30 mouse cellular contexts compared by ENCODE assay signal in genomic region chr6:125410551-125410950, GRCm38 (mm10). TPM values are rescaled to one million over a fixed set of nuclear protein-coding genes. Genes with fewer than 3 reads are reported as not detected.
DNase-seq lines count a peak whose midpoint lies in the region; ATAC-seq and TF ChIP-seq lines count a peak whose summit lies in the region.
"Had no signal": no experiment of that assay in that cellular context is flagged by ENCODE, and none has a peak within 500 bp of the region (broad histone marks: within the 10 kb centered on the region; RNA-seq: fewer than 3 reads in every experiment).

No protein-coding gene starts in this region.

- H3K36me3 ChIP-seq in midbrain, embryonic 11.5 days (ENCODE audit: control insufficient read depth, insufficient read depth, low read length) = no peaks in the 10 kb centered on the region
- H3K36me3 ChIP-seq in midbrain, embryonic 10.5 days = no peaks in the 10 kb centered on the region
- H3K36me3 ChIP-seq in ES-E14 (ENCODE audit: control insufficient read depth, insufficient read depth, low read length, poor library complexity, severe bottlenecking) (no peaks in the 10 kb centered on the region), myocyte (ENCODE audit: control insufficient read depth, insufficient read depth) (no peaks in the 10 kb centered on the region)
- H3K36me3 ChIP-seq in hindbrain, embryonic 12.5 days = no peaks in the 10 kb centered on the region
- H3K36me3 ChIP-seq: heart, embryonic 13.5 days; hindbrain, embryonic 10.5 days; liver, embryonic 13.5 days; midbrain, embryonic 12.5 days; neural tube, embryonic 13.5 days; stomach, embryonic 15.5 days had no signal

- no peak overlapping the region for H3K4me2 ChIP-seq in midbrain, embryonic 11.5 days
- H3K4me2 ChIP-seq in myocyte (ENCODE audit: low read depth) = peak overlapping the region; percentile 28
- H3K4me2 ChIP-seq in hindbrain, embryonic 12.5 days (replicated peaks) = no peak overlapping the region
- H3K4me2 ChIP-seq: forebrain, embryonic 13.5 days; heart, embryonic 13.5 days; liver, embryonic 13.5 days; midbrain, embryonic 12.5 days; neural tube, embryonic 13.5 days; stomach, embryonic 15.5 days had no signal

- H3K27ac ChIP-seq in midbrain, embryonic 11.5 days (ENCODE audit: low read depth, low read length) = no peak overlapping the region
- H3K27ac ChIP-seq in midbrain, embryonic 10.5 days (replicated peaks) = no peak overlapping the region
- peak overlapping the region; percentile 87 for H3K27ac ChIP-seq in ES-E14 (ENCODE audit: insufficient read depth, low read depth, low read length, poor library complexity, severe bottlenecking)
- no peak overlapping the region for H3K27ac ChIP-seq in hindbrain, embryonic 12.5 days
- H3K27ac ChIP-seq: forebrain, embryonic 13.5 days; heart, embryonic 13.5 days; hindbrain, embryonic 10.5 days; hindbrain, postnatal 0 days; liver, embryonic 13.5 days; macrophage; midbrain, embryonic 12.5 days; neural tube, embryonic 13.5 days; stomach, embryonic 15.5 days had no signal

- H3K9me3 ChIP-seq in midbrain, embryonic 11.5 days (ENCODE audit: control insufficient read depth, low read length) = no peaks in the 10 kb centered on the region
- no peaks in the 10 kb centered on the region for H3K9me3 ChIP-seq in midbrain, embryonic 10.5 days (replicated peaks)
- no peaks in the 10 kb centered on the region for H3K9me3 ChIP-seq in ES-E14 (ENCODE audit: control insufficient read depth, insufficient read depth, low read depth, low read length)
- H3K9me3 ChIP-seq in hindbrain, embryonic 12.5 days (replicated peaks) = 0 out of 2 replicates have a peak, but pooled peaks cover 3% of the 10 kb centered on the region
- H3K9me3 ChIP-seq: heart, embryonic 13.5 days; hindbrain, embryonic 10.5 days; liver, embryonic 13.5 days; midbrain, embryonic 12.5 days; neural tube, embryonic 13.5 days; stomach, embryonic 15.5 days had no signal

- intact Hi-C loops in heart, postnatal 14 days (cut with DNase I) = no loop called here

- in situ Hi-C loops in ES-E14 (cut with MboI; ENCODE audit: low sequenced_read_pairs in 2 of 2, unreplicated experiment in 2 of 2) = no loop called here

- H3K4me3 ChIP-seq in midbrain, embryonic 11.5 days (ENCODE audit: low read depth, low read length) = no peak overlapping the region
- H3K4me3 ChIP-seq in midbrain, embryonic 10.5 days = no peak overlapping the region
- peak overlapping the region; percentile 32 to 51 for H3K4me3 ChIP-seq in ES-E14 (ENCODE audit: insufficient read depth in 1 of 2, low read depth in 1 of 2, low read length in 2 of 2, poor library complexity in 1 of 2, severe bottlenecking in 1 of 2)
- H3K4me3 ChIP-seq in myocyte = no peak overlapping the region
- H3K4me3 ChIP-seq in hindbrain, embryonic 12.5 days = no peak overlapping the region
- H3K4me3 ChIP-seq: forebrain, embryonic 13.5 days; heart, embryonic 13.5 days; hindbrain, embryonic 10.5 days; liver, embryonic 13.5 days; midbrain, embryonic 12.5 days; neural tube, embryonic 13.5 days; stomach, embryonic 15.5 days had no signal

- 76% methylated on average over 11 of the region's 11 CpGs for WGBS in midbrain, embryonic 11.5 days
- 75% methylated on average over 11 of the region's 11 CpGs for WGBS in midbrain, embryonic 10.5 days
- 70% methylated on average over 11 of the region's 11 CpGs for WGBS in hindbrain, embryonic 12.5 days

- H3K4me1 ChIP-seq in midbrain, embryonic 11.5 days (ENCODE audit: control insufficient read depth, insufficient read depth, low read length) = no peaks in the 10 kb centered on the region
- H3K4me1 ChIP-seq in midbrain, embryonic 10.5 days = no peaks in the 10 kb centered on the region
- peaks cover 0 to 9% of the 10 kb centered on the region in 2 experiments; a peak in 2 of 4 replicates for H3K4me1 ChIP-seq in ES-E14 (ENCODE audit: control insufficient read depth in 2 of 2, insufficient read depth in 2 of 2, low read length in 2 of 2, poor library complexity in 1 of 2)
- no peaks in the 10 kb centered on the region; the same call in 1 of the 2 replicates for H3K4me1 ChIP-seq in hindbrain, embryonic 12.5 days
- H3K4me1 ChIP-seq: forebrain, embryonic 13.5 days; heart, embryonic 13.5 days; hindbrain, embryonic 10.5 days; midbrain, embryonic 12.5 days; neural tube, embryonic 13.5 days; stomach, embryonic 15.5 days had no signal

- no peak overlapping the region for H3K9ac ChIP-seq in midbrain, embryonic 11.5 days (ENCODE audit: low read length)
- peak overlapping the region; percentile 61 for H3K9ac ChIP-seq in ES-E14 (ENCODE audit: insufficient read depth, low read depth, low read length, poor library complexity, severe bottlenecking)
- H3K9ac ChIP-seq in hindbrain, embryonic 12.5 days = no peak overlapping the region
- H3K9ac ChIP-seq: forebrain, embryonic 13.5 days; heart, embryonic 13.5 days; liver, embryonic 13.5 days; midbrain, embryonic 12.5 days; neural tube, embryonic 13.5 days; stomach, embryonic 15.5 days had no signal

- peak; percentile 89 for DNase-seq in heart, adult 11 months
- no peak for DNase-seq in heart, postnatal 14 days
- DNase-seq in midbrain, embryonic 11.5 days (ENCODE audit: low spot score, missing footprints) = peak; percentile 83
- DNase-seq in midbrain, embryonic 10.5 days (ENCODE audit: low spot score) = no peak
- no peak for DNase-seq in ES-E14 (ENCODE audit: low read depth, low spot score)
- DNase-seq: adrenal gland, adult 8-10 months; cerebellum, adult 8-10 months; cerebellum, postnatal 25 days; heart, postnatal 10 days; kidney, adult 18-20 months; kidney, postnatal 4 days; left cerebral cortex, postnatal 4 days; liver, embryonic 13.5 days; lung, adult 2 months; right cerebral cortex, postnatal 14 days; thymus, adult 18-20 months; thymus, postnatal 25 days had no signal

- H3K27me3 ChIP-seq in midbrain, embryonic 11.5 days (ENCODE audit: control insufficient read depth, insufficient read depth, low read length) = no peaks in the 10 kb centered on the region
- no peaks in the 10 kb centered on the region for H3K27me3 ChIP-seq in midbrain, embryonic 10.5 days (ENCODE audit: low read depth, poor library complexity, severe bottlenecking)
- no peaks in the 10 kb centered on the region for H3K27me3 ChIP-seq in myocyte (ENCODE audit: control insufficient read depth, insufficient read depth, insufficient read length)
- no peaks in the 10 kb centered on the region for H3K27me3 ChIP-seq in hindbrain, embryonic 12.5 days
- H3K27me3 ChIP-seq: forebrain, embryonic 13.5 days; heart, embryonic 13.5 days; liver, embryonic 13.5 days; midbrain, embryonic 12.5 days; neural tube, embryonic 13.5 days; stomach, embryonic 15.5 days had no signal

- H3K79me2 ChIP-seq in myocyte (ENCODE audit: control insufficient read depth, insufficient read depth) = no peaks in the 10 kb centered on the region

- no peak for ATAC-seq in midbrain, embryonic 11.5 days (ENCODE audit: low FRiP score)
- ATAC-seq in hindbrain, embryonic 12.5 days (ENCODE audit: low FRiP score) = no peak
- ATAC-seq: activated CD4-positive, CD25-positive, alpha-beta regulatory T cell, adult 4 months; CD4-positive, CD25-positive, alpha-beta regulatory T cell, adult 4 months; forebrain, embryonic 13.5 days; hindbrain, postnatal 0 days had no signal

- no peak overlapping the region for H3ac ChIP-seq in myocyte (ENCODE audit: control insufficient read depth, insufficient read length)

- no peak for TF ChIP-seq POLR2A in myocyte (IDR thresholded peaks at IDR 0.05; ENCODE audit: insufficient read length, low read depth)

TF ChIP-seq in ES-E14, 5 proteins besides CTCF, POLR2A, EP300 and RAD21:
- no peak for TF ChIP-seq ZC3H11A (IDR thresholded peaks at IDR 0.05; ENCODE audit: borderline replicate concordance, low read depth, low read length)
- peak; percentile 93 for TF ChIP-seq MAFK (IDR thresholded peaks at IDR 0.05; ENCODE audit: insufficient read depth, low read depth, low read length)
- no peak for TF ChIP-seq CHD2 (IDR thresholded peaks at IDR 0.05; ENCODE audit: low read depth, low read length)
- no peak for TF ChIP-seq HCFC1 (IDR thresholded peaks at IDR 0.05; ENCODE audit: borderline replicate concordance, insufficient read depth, low read length)
- TF ChIP-seq ZNF384 (IDR thresholded peaks at IDR 0.05; ENCODE audit: low read depth, low read length) = no peak
TF ChIP-seq in ES-E14: peak in this region for 1.

TF ChIP-seq in myocyte, 11 proteins besides CTCF, POLR2A, EP300 and RAD21:
- TF ChIP-seq REST (IDR thresholded peaks at IDR 0.05; ENCODE audit: insufficient read depth, insufficient read length) (no peak), TCF12 (IDR thresholded peaks at IDR 0.05; ENCODE audit: insufficient read depth, poor library complexity, severe bottlenecking) (no peak), MYOG (IDR thresholded peaks at IDR 0.05; ENCODE audit: control insufficient read depth in 1 of 3, insufficient read depth in 1 of 3, insufficient read length in 2 of 3, low read depth in 2 of 3) (no peak), POLR2AphosphoS2 (IDR thresholded peaks at IDR 0.05; ENCODE audit: insufficient read length, low read depth) (no peak), MAX (IDR thresholded peaks at IDR 0.05; ENCODE audit: low read depth) (no peak), MYOD1 (IDR thresholded peaks at IDR 0.05; ENCODE audit: control insufficient read depth in 1 of 3, insufficient read length in 2 of 3, low read depth in 2 of 3) (no peak)

RNA-seq across cellular contexts. Expression of gene Plekhg6, which starts 30.0 kb away (rescaled TPM):
- total RNA-seq in heart, postnatal 14 days (2021) = not detected
- polyA plus RNA-seq in midbrain, embryonic 11.5 days (2014; fragmentation: Nextera tagmentation; extraction: Ambion mirVana) = not detected in 2 replicates
- 0.12 and 0.15 TPM in 2 replicates for polyA plus RNA-seq in midbrain, embryonic 10.5 days (2016; fragmentation: Nextera tagmentation; extraction: Ambion mirVana)
- 1.1 and 1.5 TPM in 2 replicates for total RNA-seq in ES-E14 (2012; rRNA removed)
- polyA plus RNA-seq in myocyte (2012; fragmentation: generic; extraction: Trizol) = 0.14 TPM
- polyA plus RNA-seq in hindbrain, embryonic 12.5 days (2016; fragmentation: Nextera tagmentation; extraction: Ambion mirVana) = 0.18 and 0.22 TPM in 2 replicates
- total RNA-seq: heart, postnatal 10 days; left cerebral cortex, postnatal 4 days; MEL had no signal
- polyA plus RNA-seq: activated CD4-positive, CD25-positive, alpha-beta regulatory T cell, adult 4 months; macrophage; neural tube, embryonic 13.5 days had no signal

Comparison
In these comparisons a context has a peak if more than half of its experiments do, and no peak if none do; other contexts are left out.
1. DNase-seq: peak in heart, adult 11 months (single experiment) and midbrain, embryonic 11.5 days (single experiment); none in heart, postnatal 14 days (0 of 2), midbrain, embryonic 10.5 days (single experiment) and ES-E14 (single experiment).
2. H3K4me3 ChIP-seq: peak in ES-E14 (2 of 2); none in midbrain, embryonic 11.5 days (single experiment), midbrain, embryonic 10.5 days (single experiment), myocyte (single experiment) and hindbrain, embryonic 12.5 days (single experiment).